Mouse (Mus musculus) small intestine, adult 2 months (tissue): ENCODE data around the gene Cdh6.

Source experiments
- CTCF ChIP-seq: fragments of 200-500 bp; IDR thresholded peaks from 2 replicates; pipeline ENCODE4 v1.5.1; 2012; ENCODE audit warnings: low read depth, mild to moderate bottlenecking, control low read depth, inconsistent platforms, low read length, moderate library complexity, mixed read lengths; ENCODE audit not compliant: insufficient replicate concordance, insufficient read length; ENCODE audit errors: extremely low read depth
- POLR2A ChIP-seq: fragments of 200-500 bp; IDR thresholded peaks from 2 replicates; pipeline ENCODE4 v1.6.1; 2012; ENCODE audit warnings: low read depth, mild to moderate bottlenecking, control low read depth, inconsistent platforms, low read length, moderate library complexity

- TF ChIP-seq POLR2A = no peak
- TF ChIP-seq CTCF = no peak
These were observed 10.2 kb upstream of the Cdh6 start for GRCm38 (mm10) chr15:13183661-13184060.
